Mouse (Mus musculus): Measurements from ENCODE around the gene Prdm2. TPM values are rescaled to one million over a fixed set of nuclear protein-coding genes. Genes with fewer than 3 reads are reported as not detected.

The Prdm2 gene
- polyA plus RNA-seq, 1 experiment from 2014 or later = 3.3 TPM

Small RNA genes within 50 kb of the gene (microRNA-seq; reads per million reads assigned to microRNA genes)
- 1.2 reads per million for gene Mir7021

Other genes starting within 250 kb of the Prdm2 start
- 0.99 and 1.5 TPM in 2 replicates for gene Pdpn, start 86.6 kb upstream of the Prdm2 start, polyA plus RNA-seq (2015; fragmentation: Nextera tagmentation; extraction: Ambion mirVana)
- not detected in 2 replicates for gene Lrrc38, start 136.8 kb upstream of the Prdm2 start, polyA plus RNA-seq (2015; fragmentation: Nextera tagmentation; extraction: Ambion mirVana)
- gene Pramel1, start 181.4 kb upstream of the Prdm2 start, polyA plus RNA-seq (2015; fragmentation: Nextera tagmentation; extraction: Ambion mirVana) = not detected in 2 replicates
- 3.9 and 4.5 TPM in 2 replicates for gene Pramef8, start 199.4 kb upstream of the Prdm2 start, polyA plus RNA-seq (2015; fragmentation: Nextera tagmentation; extraction: Ambion mirVana)
- gene Oog4, start 237.3 kb upstream of the Prdm2 start, polyA plus RNA-seq (2015; fragmentation: Nextera tagmentation; extraction: Ambion mirVana) = not detected in 2 replicates

Measured in liver, embryonic 16.5 days (tissue).